Mouse (Mus musculus): ENCODE data around the gene Sox30.

Sox30 gene

DNA sequence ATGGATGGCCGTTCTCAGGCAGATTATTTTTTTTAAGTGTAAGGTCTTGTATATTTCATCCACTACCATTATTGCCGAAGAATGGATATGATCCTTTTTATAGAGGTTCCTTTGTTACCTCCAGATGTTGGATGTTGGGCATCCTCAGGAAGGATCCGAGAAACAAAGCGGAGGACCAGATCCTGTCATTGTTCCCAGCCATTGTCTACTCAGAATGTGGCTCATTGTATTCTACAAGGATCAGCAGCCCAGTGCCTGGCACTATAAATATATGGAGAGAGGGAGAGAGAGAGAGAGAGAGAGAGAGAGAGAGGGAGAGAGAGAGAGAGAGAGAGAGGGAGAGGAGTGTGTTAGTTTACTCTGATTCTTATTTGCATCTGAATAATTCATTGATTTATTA, 82.5 kb downstream of the Sox30 start:
- H3K4me3 ChIP-seq (replicated peaks; ENCODE audit: low read length): no peak overlapping the region
- H3K27me3 ChIP-seq (ENCODE audit: insufficient read depth, low read length): no peaks in the 10 kb centered on the region
- H3K4me1 ChIP-seq (replicated peaks; ENCODE audit: low read depth, low read length): peaks cover 94% of the 10 kb centered on the region
- peaks cover 58% of the 10 kb centered on the region for H3K36me3 ChIP-seq (ENCODE audit: insufficient read depth, low read length)
- TF ChIP-seq CTCF (conservative IDR thresholded peaks at IDR 0.05; ENCODE audit: low read length) (no peak), NANOG (IDR thresholded peaks at IDR 0.05; ENCODE audit: borderline replicate concordance, low read length) (no peak), POU5F1 (IDR thresholded peaks at IDR 0.05; ENCODE audit: borderline replicate concordance, low read length) (no peak)
- 0 out of 2 replicates have a peak, but pooled peaks cover 8% of the 10 kb centered on the region for H3K9me3 ChIP-seq (ENCODE audit: low read length)

GRCm38 (mm10) chr11:46062993-46063731, 83.1 kb downstream of the Sox30 start:
- TF ChIP-seq NANOG (IDR thresholded peaks at IDR 0.05; ENCODE audit: borderline replicate concordance, low read length) (no peak), POU5F1 (IDR thresholded peaks at IDR 0.05; ENCODE audit: borderline replicate concordance, low read length) (no peak), CTCF (conservative IDR thresholded peaks at IDR 0.05; ENCODE audit: low read length) (no peak)

DNA sequence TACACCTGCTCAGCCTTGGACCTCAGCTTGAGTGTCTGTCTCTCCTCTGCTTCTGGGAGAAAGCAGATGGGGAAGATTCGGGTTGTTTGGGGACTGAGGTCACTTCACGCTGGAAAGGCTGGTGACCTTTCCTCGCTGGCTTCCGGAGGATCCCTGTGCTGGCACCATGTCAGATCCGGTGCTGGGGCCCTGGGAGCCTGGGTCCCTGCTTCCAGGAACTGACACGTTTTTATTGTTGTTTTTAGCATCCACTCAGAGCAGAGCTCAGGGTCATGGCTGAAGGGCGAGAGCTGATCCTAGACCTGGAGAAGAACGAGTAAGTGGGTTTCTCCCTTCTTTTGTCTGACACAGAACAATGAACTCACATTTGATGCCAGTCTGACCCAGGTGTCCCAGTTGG, 84.7 kb downstream of the Sox30 start:
- peak overlapping the region; percentile 41 for H3K4me3 ChIP-seq (replicated peaks; ENCODE audit: low read length)
- 0 out of 2 replicates have a peak, but pooled peaks cover 8% of the 10 kb centered on the region for H3K9me3 ChIP-seq (ENCODE audit: low read length)
- H3K27me3 ChIP-seq (ENCODE audit: insufficient read depth, low read length): no peaks in the 10 kb centered on the region
- H3K36me3 ChIP-seq (ENCODE audit: insufficient read depth, low read length): peaks cover 58% of the 10 kb centered on the region
- TF ChIP-seq CTCF (conservative IDR thresholded peaks at IDR 0.05; ENCODE audit: low read length): no peak
- TF ChIP-seq NANOG (IDR thresholded peaks at IDR 0.05; ENCODE audit: borderline replicate concordance, low read length): no peak
- TF ChIP-seq POU5F1 (IDR thresholded peaks at IDR 0.05; ENCODE audit: borderline replicate concordance, low read length): no peak
- H3K4me1 ChIP-seq (replicated peaks; ENCODE audit: low read depth, low read length): peaks cover 80% of the 10 kb centered on the region

More at GRCm38 (mm10) chr11:46062993-46063731, 83.1 kb downstream of the Sox30 start:
- Histone ChIP-seq H3K36me3 (ENCODE audit: insufficient read depth, low read length) (peaks cover 58% of the 10 kb centered on the region), H3K4me1 (replicated peaks; ENCODE audit: low read depth, low read length) (peaks cover 90% of the 10 kb centered on the region), H3K4me3 (replicated peaks; ENCODE audit: low read length) (peak overlapping the region; percentile 54), H3K27me3 (ENCODE audit: insufficient read depth, low read length) (no peaks in the 10 kb centered on the region), H3K9me3 (ENCODE audit: low read length) (0 out of 2 replicates have a peak, but pooled peaks cover 8% of the 10 kb centered on the region)

GRCm38 (mm10) chr11:46065201-46066011, 85.3 kb downstream of the Sox30 start:
- Histone ChIP-seq H3K4me1 (replicated peaks; ENCODE audit: low read depth, low read length) (peaks cover 80% of the 10 kb centered on the region), H3K9me3 (ENCODE audit: low read length) (0 out of 2 replicates have a peak, but pooled peaks cover 8% of the 10 kb centered on the region), H3K4me3 (replicated peaks; ENCODE audit: low read length) (peak overlapping the region; percentile 41; the same call in 1 of the 2 replicates), H3K36me3 (ENCODE audit: insufficient read depth, low read length) (peaks cover 62% of the 10 kb centered on the region), H3K27me3 (ENCODE audit: insufficient read depth, low read length) (no peaks in the 10 kb centered on the region)
- TF ChIP-seq NANOG (IDR thresholded peaks at IDR 0.05; ENCODE audit: borderline replicate concordance, low read length): no peak
- TF ChIP-seq CTCF (conservative IDR thresholded peaks at IDR 0.05; ENCODE audit: low read length): no peak
- no peak for TF ChIP-seq POU5F1 (IDR thresholded peaks at IDR 0.05; ENCODE audit: borderline replicate concordance, low read length)

Data from E14TG2a.4 (cell line).